Mouse (Mus musculus): ENCODE results near the gene Cyp2d9. TPM values are rescaled to one million over a fixed set of nuclear protein-coding genes. Genes with fewer than 3 reads are reported as not detected.
"Not testable (repeated sequence)": the region's sequence is repeated elsewhere in the genome, so short reads cannot be mapped to it uniquely, and the experiment has no call there.

Cyp2d9 gene
- total and polyA plus RNA-seq, 2 experiments from 2014 or later = not detected

GRCm38 (mm10) chr15:82464701-82465100, 31.5 kb downstream of the Cyp2d9 start:
- H3K9ac ChIP-seq = no peak overlapping the region
- no peak overlapping the region for H3K27ac ChIP-seq (ENCODE audit: low read depth, low read length)
- no peaks in the 10 kb centered on the region for H3K4me1 ChIP-seq (ENCODE audit: insufficient read depth)
- ATAC-seq = no peak
- no peaks in the 10 kb centered on the region for H3K36me3 ChIP-seq (ENCODE audit: insufficient read depth)
- 85% methylated on average over 2 of the region's 2 CpGs for WGBS
- H3K9me3 ChIP-seq (ENCODE audit: low read length) = no peaks in the 10 kb centered on the region
- TF ChIP-seq CTCF (IDR thresholded peaks at IDR 0.05; ENCODE audit: low read depth) = no peak
- H3K4me2 ChIP-seq (ENCODE audit: low read depth) = no peak overlapping the region
- H3K27me3 ChIP-seq (ENCODE audit: insufficient read depth, low read length) = no peaks in the 10 kb centered on the region
- DNase-seq = no peak
- H3K4me3 ChIP-seq (ENCODE audit: low read depth, low read length) = no peak overlapping the region

DNA sequence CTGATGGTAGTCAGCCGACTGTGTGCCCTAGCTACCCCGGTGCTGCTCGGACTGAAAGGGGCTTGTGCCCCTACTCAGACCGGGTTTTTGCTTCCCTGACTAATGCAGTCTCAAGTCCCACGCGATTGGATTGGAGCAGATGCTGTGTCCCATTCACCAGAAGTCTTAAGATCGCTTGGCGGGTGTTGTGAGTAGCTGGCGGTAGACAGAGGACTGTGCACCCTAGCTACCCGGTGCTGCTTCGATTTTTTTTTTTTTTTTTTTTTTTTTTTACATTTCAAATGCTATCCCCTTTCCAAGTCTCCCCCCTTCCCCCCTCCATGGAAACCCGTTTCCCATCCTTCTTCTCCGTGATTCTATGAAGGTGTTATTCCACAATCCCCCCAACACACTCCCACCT, 61.0 kb downstream of the Cyp2d9 start:
- not testable (repeated sequence) for H3K4me2 ChIP-seq (ENCODE audit: low read depth); DNase-seq; H3K9me3 ChIP-seq (ENCODE audit: low read length); H3K27me3 ChIP-seq (ENCODE audit: insufficient read depth, low read length); H3K9ac ChIP-seq; H3K27ac ChIP-seq (ENCODE audit: low read depth, low read length); H3K4me1 ChIP-seq (ENCODE audit: insufficient read depth); H3K36me3 ChIP-seq (ENCODE audit: insufficient read depth); ATAC-seq; H3K4me3 ChIP-seq (ENCODE audit: low read depth, low read length)
- 67% methylated on average over 13 of the region's 13 CpGs for WGBS

Small RNA genes lying within 50 kb of the gene (microRNA-seq; reads per million reads assigned to microRNA genes)
- gene Gm25990 (0 reads per million in 2 experiments), gene Gm27331 (0 reads per million in 2 experiments), gene Gm27622 (0 reads per million in 2 experiments), gene Gm27825 (0 reads per million in 2 experiments), gene Mir7684 (0 reads per million in 2 experiments)

Other genes starting within 250 kb of the Cyp2d9 start
- gene Shisa8, start 220.6 kb upstream of the Cyp2d9 start, total RNA-seq (2014; rRNA removed) = 4.7 and 6.3 TPM in 2 replicates
- 1.8 and 2.7 TPM in 2 replicates for gene Shisa8, start 220.6 kb upstream of the Cyp2d9 start, polyA plus RNA-seq (2015; fragmentation: Nextera tagmentation; extraction: Ambion mirVana)
- gene Tnfrsf13c, start 209.1 kb upstream of the Cyp2d9 start, total RNA-seq (2014; rRNA removed) = 0.24 and 0.62 TPM in 2 replicates
- 0.44 and 0.47 TPM in 2 replicates for gene Tnfrsf13c, start 209.1 kb upstream of the Cyp2d9 start, polyA plus RNA-seq (2015; fragmentation: Nextera tagmentation; extraction: Ambion mirVana)
- gene Cenpm, start 188.7 kb upstream of the Cyp2d9 start, total RNA-seq (2014; rRNA removed) = 8.9 and 10.0 TPM in 2 replicates
- gene Cenpm, start 188.7 kb upstream of the Cyp2d9 start, polyA plus RNA-seq (2015; fragmentation: Nextera tagmentation; extraction: Ambion mirVana) = 16.5 and 18.7 TPM in 2 replicates
- gene 1500009C09Rik, start 181.0 kb upstream of the Cyp2d9 start, total RNA-seq (2014; rRNA removed) = 119 and 139 TPM in 2 replicates
- gene 1500009C09Rik, start 181.0 kb upstream of the Cyp2d9 start, polyA plus RNA-seq (2015; fragmentation: Nextera tagmentation; extraction: Ambion mirVana) = 12.5 and 15.6 TPM in 2 replicates
- 550 and 602 TPM in 2 replicates for gene Sept3, start 158.5 kb upstream of the Cyp2d9 start, total RNA-seq (2014; rRNA removed)
- 400 and 449 TPM in 2 replicates for gene Sept3, start 158.5 kb upstream of the Cyp2d9 start, polyA plus RNA-seq (2015; fragmentation: Nextera tagmentation; extraction: Ambion mirVana)
- 0.38 and 1.00 TPM in 2 replicates for gene Wbp2nl, start 134.5 kb upstream of the Cyp2d9 start, total RNA-seq (2014; rRNA removed)
- 0.42 and 0.59 TPM in 2 replicates for gene Wbp2nl, start 134.5 kb upstream of the Cyp2d9 start, polyA plus RNA-seq (2015; fragmentation: Nextera tagmentation; extraction: Ambion mirVana)
- gene Naga, start 94.5 kb upstream of the Cyp2d9 start, total RNA-seq (2014; rRNA removed) = 27.0 and 47.5 TPM in 2 replicates
- 26.7 and 33.7 TPM in 2 replicates for gene Naga, start 94.5 kb upstream of the Cyp2d9 start, polyA plus RNA-seq (2015; fragmentation: Nextera tagmentation; extraction: Ambion mirVana)
- gene Pheta2, start 94.5 kb upstream of the Cyp2d9 start, total RNA-seq (2014; rRNA removed) = 1.4 and 3.5 TPM in 2 replicates
- 0.83 and 1.1 TPM in 2 replicates for gene Pheta2, start 94.5 kb upstream of the Cyp2d9 start, polyA plus RNA-seq (2015; fragmentation: Nextera tagmentation; extraction: Ambion mirVana)
- 167 and 208 TPM in 2 replicates for gene Smdt1, start 94.5 kb upstream of the Cyp2d9 start, total RNA-seq (2014; rRNA removed)
- gene Smdt1, start 94.5 kb upstream of the Cyp2d9 start, polyA plus RNA-seq (2015; fragmentation: Nextera tagmentation; extraction: Ambion mirVana) = 337 and 359 TPM in 2 replicates
- 271 and 465 TPM in 2 replicates for gene Ndufa6, start 79.1 kb upstream of the Cyp2d9 start, total RNA-seq (2014; rRNA removed)
- 416 and 528 TPM in 2 replicates for gene Ndufa6, start 79.1 kb upstream of the Cyp2d9 start, polyA plus RNA-seq (2015; fragmentation: Nextera tagmentation; extraction: Ambion mirVana)
- 2.1 and 3.1 TPM in 2 replicates for gene Cyp2d22, start 53.2 kb upstream of the Cyp2d9 start, total RNA-seq (2014; rRNA removed)
- gene Cyp2d22, start 53.2 kb upstream of the Cyp2d9 start, polyA plus RNA-seq (2015; fragmentation: Nextera tagmentation; extraction: Ambion mirVana) = 1.8 and 1.9 TPM in 2 replicates
- not detected in 2 replicates for gene Cyp2d11, start 39.4 kb upstream of the Cyp2d9 start, total RNA-seq (2014; rRNA removed)
- gene Cyp2d11, start 39.4 kb upstream of the Cyp2d9 start, polyA plus RNA-seq (2015; fragmentation: Nextera tagmentation; extraction: Ambion mirVana) = not detected in 2 replicates
- gene Cyp2d10, start 26.2 kb upstream of the Cyp2d9 start, total RNA-seq (2014; rRNA removed) = not detected in 2 replicates
- not detected in 2 replicates for gene Cyp2d10, start 26.2 kb upstream of the Cyp2d9 start, polyA plus RNA-seq (2015; fragmentation: Nextera tagmentation; extraction: Ambion mirVana)
- gene Cyp2d12, start 121.6 kb downstream of the Cyp2d9 start, total RNA-seq (2014; rRNA removed) = not detected in 2 replicates
- gene Cyp2d12, start 121.6 kb downstream of the Cyp2d9 start, polyA plus RNA-seq (2015; fragmentation: Nextera tagmentation; extraction: Ambion mirVana) = not detected in 2 replicates
- gene Cyp2d34, start 187.5 kb downstream of the Cyp2d9 start, total RNA-seq (2014; rRNA removed) = not detected in 2 replicates
- not detected in 2 replicates for gene Cyp2d34, start 187.5 kb downstream of the Cyp2d9 start, polyA plus RNA-seq (2015; fragmentation: Nextera tagmentation; extraction: Ambion mirVana)

All from forebrain, postnatal 0 days (tissue).